Mouse (Mus musculus): ENCODE data around the gene Itga2. TPM values are rescaled to one million over a fixed set of nuclear protein-coding genes. Genes with fewer than 3 reads are reported as not detected.

Itga2 gene
- polyA plus RNA-seq, 1 experiment, result 2.1 TPM

DNA sequence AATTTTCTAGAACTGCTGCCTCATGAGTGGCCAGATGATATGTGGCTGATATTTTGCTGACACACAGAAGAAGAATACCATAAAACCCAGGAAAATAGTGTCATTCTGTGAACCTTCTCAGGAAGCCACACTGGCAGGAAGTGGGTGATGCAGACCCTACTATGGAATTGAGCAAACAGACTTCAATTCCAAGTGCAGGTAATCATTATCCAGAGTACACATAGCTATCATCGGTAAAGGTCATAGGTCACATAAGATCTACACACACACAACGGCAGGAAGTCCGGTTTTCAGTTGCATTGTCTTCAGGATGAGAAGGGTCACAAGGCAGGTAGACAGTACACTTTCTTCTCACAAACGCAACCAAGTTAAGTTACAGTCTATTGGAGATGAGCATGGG lies 16.9 kb downstream of the Itga2 start:
- TF ChIP-seq POLR2A (IDR thresholded peaks at IDR 0.05; ENCODE audit: borderline replicate concordance, extremely low read depth, insufficient read depth, insufficient read length, poor library complexity, severe bottlenecking), result no peak
- no peak for TF ChIP-seq CTCF (IDR thresholded peaks at IDR 0.05; ENCODE audit: borderline replicate concordance, extremely low read depth, insufficient read depth, insufficient read length)
- no peak for DNase-seq (ENCODE audit: low read depth)

DNA sequence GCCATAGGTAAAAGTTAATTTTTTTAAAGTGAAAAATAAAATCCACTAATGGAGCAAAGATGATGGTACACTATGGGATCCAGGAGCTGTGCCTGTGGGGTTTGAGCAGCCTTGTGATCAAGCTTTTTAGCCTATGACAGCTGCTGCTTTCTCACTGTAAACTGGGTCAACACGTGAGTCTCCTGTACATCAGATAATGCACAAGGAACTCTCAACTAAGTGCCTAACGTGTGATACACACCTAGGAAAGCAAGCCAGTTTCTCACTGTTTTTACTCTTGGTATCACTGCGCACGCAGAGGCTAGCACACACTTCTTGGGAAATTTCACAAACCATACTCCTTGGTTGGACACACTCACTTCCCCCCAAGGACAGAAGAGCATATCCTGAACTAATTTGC lies 17.3 kb downstream of the Itga2 start:
- TF ChIP-seq POLR2A (IDR thresholded peaks at IDR 0.05; ENCODE audit: borderline replicate concordance, extremely low read depth, insufficient read depth, insufficient read length, poor library complexity, severe bottlenecking) (no peak), CTCF (IDR thresholded peaks at IDR 0.05; ENCODE audit: borderline replicate concordance, extremely low read depth, insufficient read depth, insufficient read length) (no peak)
- no peak for DNase-seq (ENCODE audit: low read depth)

DNA sequence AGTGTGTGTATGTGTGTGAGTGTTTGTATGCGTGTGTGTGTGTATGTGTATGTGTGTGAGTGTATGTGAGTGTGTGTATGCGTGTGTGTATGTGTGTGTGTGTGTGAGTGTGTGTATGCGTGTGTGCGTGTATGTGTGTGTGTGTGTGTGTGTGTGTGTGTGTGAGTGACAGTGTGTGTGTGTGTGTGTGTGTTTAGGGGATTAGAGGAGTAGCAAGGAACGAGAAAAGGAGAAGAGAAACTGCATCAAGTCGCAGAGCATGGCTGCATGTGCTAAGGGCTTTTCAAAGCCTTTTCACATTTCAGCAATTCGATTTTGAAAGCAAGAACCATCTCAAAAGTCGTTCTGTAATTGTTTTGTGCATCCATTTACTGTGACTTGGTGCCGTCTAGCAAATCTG lies 21.3 kb downstream of the Itga2 start:
- no peak for DNase-seq (ENCODE audit: low read depth)
- TF ChIP-seq CTCF (IDR thresholded peaks at IDR 0.05; ENCODE audit: borderline replicate concordance, extremely low read depth, insufficient read depth, insufficient read length) (no peak), POLR2A (IDR thresholded peaks at IDR 0.05; ENCODE audit: borderline replicate concordance, extremely low read depth, insufficient read depth, insufficient read length, poor library complexity, severe bottlenecking) (no peak)

DNA sequence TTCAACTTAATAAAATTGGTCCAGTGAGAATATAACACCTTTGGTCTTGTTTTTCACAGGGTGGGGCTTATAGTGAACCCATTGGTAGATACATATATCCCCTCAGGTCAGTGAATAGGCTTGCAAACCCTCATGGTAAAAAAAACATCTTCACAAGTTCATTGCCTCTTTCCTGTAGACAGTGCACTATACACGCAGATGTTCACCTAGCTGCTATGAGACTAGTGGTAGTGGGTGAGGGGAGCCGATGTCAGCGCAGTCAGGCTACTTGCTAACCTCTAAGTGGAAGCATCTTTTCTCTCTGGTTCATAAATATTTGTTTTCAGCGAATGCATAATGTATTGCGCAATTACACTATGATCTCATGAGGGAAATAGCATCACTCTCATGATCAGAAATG lies 22.4 kb downstream of the Itga2 start:
- no peak for DNase-seq (ENCODE audit: low read depth)
- TF ChIP-seq POLR2A (IDR thresholded peaks at IDR 0.05; ENCODE audit: borderline replicate concordance, extremely low read depth, insufficient read depth, insufficient read length, poor library complexity, severe bottlenecking) (no peak), CTCF (IDR thresholded peaks at IDR 0.05; ENCODE audit: borderline replicate concordance, extremely low read depth, insufficient read depth, insufficient read length) (no peak)

DNA sequence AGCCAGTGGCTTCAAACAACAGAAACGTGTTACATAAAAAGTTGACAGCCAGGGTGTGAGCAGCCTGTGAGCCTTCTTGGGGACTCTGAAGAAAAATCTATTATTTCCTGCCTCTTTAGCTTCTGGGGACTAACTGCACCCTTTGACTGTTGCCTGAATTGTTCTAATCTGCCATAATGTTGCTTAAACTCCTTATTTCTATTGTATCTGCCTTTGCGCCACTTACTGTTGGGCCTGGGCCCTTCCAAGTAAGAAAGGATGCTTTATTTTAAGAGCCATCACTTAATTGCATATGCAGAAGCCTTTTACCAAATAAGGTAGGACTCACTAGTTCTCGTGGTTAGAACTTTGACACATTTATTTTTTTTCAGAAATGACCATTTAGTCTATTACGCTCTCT lies 24.0 kb downstream of the Itga2 start:
- no peak for TF ChIP-seq POLR2A (IDR thresholded peaks at IDR 0.05; ENCODE audit: borderline replicate concordance, extremely low read depth, insufficient read depth, insufficient read length, poor library complexity, severe bottlenecking)
- no peak for TF ChIP-seq CTCF (IDR thresholded peaks at IDR 0.05; ENCODE audit: borderline replicate concordance, extremely low read depth, insufficient read depth, insufficient read length)
- DNase-seq (ENCODE audit: low read depth), result no peak

DNA sequence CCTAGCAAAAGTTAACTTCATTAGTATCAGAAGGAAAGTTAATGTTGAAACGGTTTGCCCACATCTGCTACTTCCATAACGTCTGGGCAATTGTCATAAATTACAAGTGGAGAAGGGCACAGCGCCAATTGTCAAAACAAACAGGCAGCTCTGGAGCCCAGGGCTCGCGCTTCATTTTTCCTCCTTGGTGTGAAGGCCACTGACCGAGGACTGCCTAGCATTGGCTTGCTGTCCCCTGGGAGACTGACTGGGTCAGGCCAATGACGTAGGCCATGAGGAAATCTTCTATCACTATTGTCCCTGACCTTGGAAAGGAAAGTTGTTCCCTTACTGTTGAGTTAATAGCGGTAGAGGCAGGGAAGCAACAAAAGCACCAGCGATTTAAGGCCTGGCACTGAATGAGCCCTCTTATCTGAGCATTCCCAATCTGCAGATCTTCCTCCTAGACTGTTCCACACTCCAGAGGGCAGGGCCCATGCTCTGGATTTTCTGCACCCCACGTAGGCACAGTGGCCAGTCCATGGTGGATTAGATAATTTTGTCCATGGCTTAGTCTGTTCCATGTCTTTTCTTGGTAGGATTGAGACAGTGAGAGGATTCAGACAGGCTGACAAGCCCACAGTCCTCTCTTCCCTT lies 35.0 kb downstream of the Itga2 start:
- DNase-seq (ENCODE audit: low read depth), result peak; percentile 17
- no peak for TF ChIP-seq CTCF (IDR thresholded peaks at IDR 0.05; ENCODE audit: borderline replicate concordance, extremely low read depth, insufficient read depth, insufficient read length)
- TF ChIP-seq POLR2A (IDR thresholded peaks at IDR 0.05; ENCODE audit: borderline replicate concordance, extremely low read depth, insufficient read depth, insufficient read length, poor library complexity, severe bottlenecking), result no peak

DNA sequence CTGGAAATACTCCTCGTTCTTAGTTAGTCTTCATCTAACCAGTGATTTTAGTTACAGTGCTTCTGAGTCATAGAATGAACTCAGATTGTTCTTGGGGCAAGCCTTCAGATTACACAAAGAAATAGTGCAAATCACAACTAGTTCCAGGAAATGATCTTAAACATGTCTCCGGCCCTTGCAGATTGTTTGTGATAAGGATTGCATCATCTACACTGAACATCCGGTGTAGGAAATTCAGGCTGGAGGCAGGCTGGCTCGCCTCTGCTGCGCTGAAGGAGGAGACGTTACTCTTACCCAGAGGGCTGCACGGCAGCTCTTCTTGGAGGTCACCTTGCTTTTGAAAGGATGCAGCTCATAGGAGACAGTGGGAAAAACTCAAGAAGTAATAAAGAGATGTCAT lies 36.0 kb downstream of the Itga2 start:
- DNase-seq (ENCODE audit: low read depth), result no peak
- TF ChIP-seq CTCF (IDR thresholded peaks at IDR 0.05; ENCODE audit: borderline replicate concordance, extremely low read depth, insufficient read depth, insufficient read length) (no peak), POLR2A (IDR thresholded peaks at IDR 0.05; ENCODE audit: borderline replicate concordance, extremely low read depth, insufficient read depth, insufficient read length, poor library complexity, severe bottlenecking) (no peak)

DNA sequence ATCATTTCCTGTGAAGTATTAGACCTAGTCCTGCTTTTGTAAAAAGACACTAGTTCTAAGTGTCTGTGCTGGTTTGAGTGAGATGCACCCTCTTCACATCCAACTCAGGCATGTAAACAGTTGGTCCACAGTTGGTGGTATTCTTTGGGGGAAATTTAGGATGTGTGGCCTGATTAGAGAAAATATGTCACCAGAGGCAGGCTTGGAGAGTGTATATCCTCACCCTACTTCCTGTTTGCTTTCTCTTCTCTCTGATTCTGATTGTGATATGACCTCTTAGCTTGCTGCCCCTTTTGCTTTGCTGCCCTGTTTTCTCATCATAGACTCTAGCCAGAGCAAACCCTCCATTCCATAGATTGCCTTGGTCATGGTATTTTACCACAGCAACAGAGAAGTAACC lies 37.2 kb downstream of the Itga2 start:
- no peak for DNase-seq (ENCODE audit: low read depth)
- TF ChIP-seq CTCF (IDR thresholded peaks at IDR 0.05; ENCODE audit: borderline replicate concordance, extremely low read depth, insufficient read depth, insufficient read length) (no peak), POLR2A (IDR thresholded peaks at IDR 0.05; ENCODE audit: borderline replicate concordance, extremely low read depth, insufficient read depth, insufficient read length, poor library complexity, severe bottlenecking) (no peak)

DNA sequence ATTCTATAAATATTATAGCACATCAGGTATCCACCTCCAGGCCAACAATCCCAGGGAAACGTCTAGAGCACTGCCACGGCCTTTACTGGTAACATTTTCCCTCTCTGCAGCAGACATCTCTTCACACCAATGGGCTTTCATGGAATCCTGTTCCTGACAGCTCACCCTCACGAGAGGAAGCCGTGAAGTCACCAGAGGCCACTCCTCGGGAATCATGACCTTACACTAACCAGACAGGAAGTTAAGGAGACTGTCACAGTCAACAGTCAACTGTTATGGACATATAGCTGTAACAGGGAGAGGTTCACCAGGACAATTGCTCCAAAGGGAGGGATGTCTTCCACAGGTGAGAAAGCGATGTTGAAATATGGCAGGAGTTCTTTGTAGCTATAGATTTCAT lies 40.2 kb downstream of the Itga2 start:
- no peak for DNase-seq (ENCODE audit: low read depth)
- TF ChIP-seq CTCF (IDR thresholded peaks at IDR 0.05; ENCODE audit: borderline replicate concordance, extremely low read depth, insufficient read depth, insufficient read length) (no peak), POLR2A (IDR thresholded peaks at IDR 0.05; ENCODE audit: borderline replicate concordance, extremely low read depth, insufficient read depth, insufficient read length, poor library complexity, severe bottlenecking) (no peak)

DNA sequence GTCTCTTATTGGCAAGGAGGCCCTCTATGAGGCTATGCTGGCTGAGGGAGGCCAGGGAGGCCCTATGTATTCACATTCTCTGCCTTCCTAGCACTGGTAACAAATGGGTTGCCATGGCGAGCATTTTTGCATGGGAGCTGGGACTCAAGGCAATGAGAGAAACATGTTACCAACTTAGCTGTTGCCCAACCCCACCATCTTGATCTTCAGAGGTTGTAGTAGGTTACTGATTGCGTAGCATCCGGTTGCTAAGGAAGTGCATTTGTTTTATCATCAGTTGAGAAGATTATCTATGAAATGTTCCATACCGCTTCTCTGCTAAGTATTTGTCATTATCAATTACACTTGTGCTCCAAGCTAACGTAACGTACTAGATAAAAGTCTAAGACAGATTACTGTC lies 44.2 kb downstream of the Itga2 start:
- no peak for DNase-seq (ENCODE audit: low read depth)
- TF ChIP-seq POLR2A (IDR thresholded peaks at IDR 0.05; ENCODE audit: borderline replicate concordance, extremely low read depth, insufficient read depth, insufficient read length, poor library complexity, severe bottlenecking), result no peak
- TF ChIP-seq CTCF (IDR thresholded peaks at IDR 0.05; ENCODE audit: borderline replicate concordance, extremely low read depth, insufficient read depth, insufficient read length), result no peak

DNA sequence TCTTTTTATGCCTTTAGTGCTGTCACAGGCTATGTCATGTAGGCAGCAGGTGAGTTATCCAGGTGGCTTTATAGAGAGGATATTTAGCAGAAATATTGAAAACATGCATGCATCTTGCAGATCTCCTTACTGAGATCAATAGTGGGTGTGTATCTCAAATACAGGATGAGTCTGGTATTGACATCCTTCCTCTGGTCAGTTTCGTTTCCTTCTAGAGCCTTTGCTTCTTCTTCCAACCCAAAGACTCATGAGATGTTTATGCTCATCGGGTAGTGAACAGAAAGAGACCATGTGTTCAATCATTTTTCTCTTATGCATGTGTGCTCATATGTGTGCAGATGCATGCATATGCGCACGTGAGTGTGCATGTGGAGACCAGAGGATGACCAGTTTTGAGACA lies 44.6 kb downstream of the Itga2 start:
- TF ChIP-seq CTCF (IDR thresholded peaks at IDR 0.05; ENCODE audit: borderline replicate concordance, extremely low read depth, insufficient read depth, insufficient read length) (no peak), POLR2A (IDR thresholded peaks at IDR 0.05; ENCODE audit: borderline replicate concordance, extremely low read depth, insufficient read depth, insufficient read length, poor library complexity, severe bottlenecking) (no peak)
- no peak for DNase-seq (ENCODE audit: low read depth)

DNA sequence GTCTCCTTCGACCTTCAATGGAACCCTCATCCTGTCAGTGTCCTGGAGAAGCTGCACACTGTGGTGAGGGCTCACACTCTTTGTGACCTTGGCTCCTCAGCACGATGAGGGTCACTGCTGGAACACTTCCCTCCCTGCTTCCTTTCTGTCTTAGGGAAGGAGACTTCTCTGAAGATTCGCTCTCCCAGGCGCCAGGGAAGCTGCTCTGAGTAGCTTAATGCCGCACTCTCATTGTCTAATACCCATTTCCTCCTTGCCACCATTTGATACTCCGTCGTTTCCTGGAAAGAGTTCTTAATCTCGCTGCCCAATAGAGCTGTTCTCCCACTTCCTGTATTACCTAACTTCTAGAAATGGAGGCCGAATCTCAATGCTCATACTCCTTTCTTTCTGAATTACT lies 46.7 kb downstream of the Itga2 start:
- DNase-seq (ENCODE audit: low read depth), result no peak
- TF ChIP-seq CTCF (IDR thresholded peaks at IDR 0.05; ENCODE audit: borderline replicate concordance, extremely low read depth, insufficient read depth, insufficient read length), result no peak
- no peak for TF ChIP-seq POLR2A (IDR thresholded peaks at IDR 0.05; ENCODE audit: borderline replicate concordance, extremely low read depth, insufficient read depth, insufficient read length, poor library complexity, severe bottlenecking)

All from brain, embryonic 14.5 days (tissue).